Mouse (Mus musculus) cerebellum, postnatal 10 days (tissue): ENCODE measurements around the gene Plekha4.
A peak's percentile ranks its signal among the peaks of the same experiment; 100 is the strongest.
"Not testable (repeated sequence)": the region's sequence is repeated elsewhere in the genome, so short reads cannot be mapped to it uniquely, and the experiment has no call there.

Experiments
- DNase-seq, 2 experiments: peaks; one replicate each; pipeline ENCODE4 v3.0.0; 2021; ENCODE audit warnings: mixed read lengths in 2 of 2

Gene Plekha4

GRCm38 (mm10) chr7:45509912-45510787 lies 16.0 kb upstream of the Plekha4 start, which contains the start of gene Nucb1:
Gene Nucb1, minus strand, starts transcription at chr7:45510406.
- DNase-seq = peak; percentile 97

- DNase-seq = no peak
These were observed 11.7 kb upstream of the Plekha4 start for GRCm38 (mm10) chr7:45514411-45514810.

GRCm38 (mm10) chr7:45515436-45515835 lies 10.7 kb upstream of the Plekha4 start:
- DNase-seq = no peak

- not testable (repeated sequence) for DNase-seq
These were observed 9.3 kb upstream of the Plekha4 start for GRCm38 (mm10) chr7:45516846-45517245.

GRCm38 (mm10) chr7:45518618-45519017 lies 7.5 kb upstream of the Plekha4 start:
- no peak for DNase-seq

- DNase-seq = peak; percentile 44 to 46
These were observed 6.6 kb upstream of the Plekha4 start for GRCm38 (mm10) chr7:45519345-45520120.

GRCm38 (mm10) chr7:45520605-45521004 lies 5.5 kb upstream of the Plekha4 start:
- peak in 1 of 2 experiments; percentile 35 for DNase-seq

GRCm38 (mm10) chr7:45521728-45522184 lies 4.4 kb upstream of the Plekha4 start:
- DNase-seq = peak; percentile 94 to 96

- no peak for DNase-seq
These were observed 3.9 kb upstream of the Plekha4 start for GRCm38 (mm10) chr7:45522194-45522752.

- no peak for DNase-seq
These were observed 3.0 kb upstream of the Plekha4 start for GRCm38 (mm10) chr7:45522957-45523676.

GRCm38 (mm10) chr7:45523678-45524170 lies 2.4 kb upstream of the Plekha4 start:
- DNase-seq = no peak

GRCm38 (mm10) chr7:45524841-45525621 lies 1.1 kb upstream of the Plekha4 start:
- peak; percentile 39 to 53 for DNase-seq

- peak in 1 of 2 experiments; percentile 43 for DNase-seq
These were observed 467 bp downstream of the Plekha4 start for GRCm38 (mm10) chr7:45526474-45527120.

- not testable (repeated sequence) for DNase-seq
These were observed 1.0 kb downstream of the Plekha4 start for GRCm38 (mm10) chr7:45527169-45527568.

GRCm38 (mm10) chr7:45529461-45529860 lies 3.3 kb downstream of the Plekha4 start:
- DNase-seq = no peak

GRCm38 (mm10) chr7:45530643-45531042 lies 4.5 kb downstream of the Plekha4 start:
- DNase-seq = no peak

- no peak for DNase-seq
These were observed 9.5 kb downstream of the Plekha4 start for GRCm38 (mm10) chr7:45535676-45536075.

- no peak for DNase-seq
These were observed 11.5 kb downstream of the Plekha4 start for GRCm38 (mm10) chr7:45537602-45538001.

- peak; percentile 81 for DNase-seq
These were observed 12.3 kb downstream of the Plekha4 start for GRCm38 (mm10) chr7:45538163-45539041.

- DNase-seq = peak in 1 of 2 experiments; percentile 19
These were observed 13.0 kb downstream of the Plekha4 start for GRCm38 (mm10) chr7:45539095-45539494.
